ENCODE assay signal across 21 mouse cellular contexts in the genomic region with DNA sequence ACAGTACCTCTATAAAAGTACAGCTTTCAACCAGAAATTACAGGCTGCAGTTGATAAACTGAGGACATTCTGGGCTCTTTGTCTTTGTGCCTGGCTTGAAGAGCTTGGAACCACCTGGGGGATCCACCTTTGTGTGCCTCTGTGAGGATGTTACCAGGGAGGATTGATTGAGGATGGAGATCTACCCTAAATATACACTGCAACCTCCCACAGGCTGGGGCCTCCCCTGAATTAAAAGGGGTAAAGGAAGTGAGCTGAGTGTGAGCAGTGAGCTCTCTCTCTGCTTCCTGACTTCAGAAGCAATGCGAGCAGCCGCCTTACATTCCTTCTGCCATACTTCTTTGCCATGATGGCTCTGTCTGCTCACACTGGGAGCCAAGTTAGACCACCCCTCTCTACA. TPM values are rescaled to one million over a fixed set of nuclear protein-coding genes. Genes with fewer than 3 reads are reported as not detected.
DNase-seq lines count a peak whose midpoint lies in the region; ATAC-seq lines count a peak whose summit lies in the region.
"Had no signal": no experiment of that assay in that cellular context is flagged by ENCODE, and none has a peak within 500 bp of the region (broad histone marks: within the 10 kb centered on the region; RNA-seq: fewer than 3 reads in every experiment).

No protein-coding gene starts in this region.

- H3K9ac ChIP-seq in limb, embryonic 13.5 days: 0 out of 2 replicates have a peak overlapping the region, but pooled peaks have one; percentile 4
- H3K9ac ChIP-seq: embryonic facial prominence, embryonic 12.5 days; heart, embryonic 12.5 days; intestine, embryonic 15.5 days had no signal

- ATAC-seq in activated CD4-positive, CD25-positive, alpha-beta regulatory T cell, adult 4 months: peak; percentile 92
- no peak for ATAC-seq in limb, embryonic 13.5 days (ENCODE audit: low FRiP score, low read depth)
- ATAC-seq: forebrain, embryonic 14.5 days; hindbrain, embryonic 16.5 days; intestine, embryonic 15.5 days had no signal

- intact Hi-C loops in heart, postnatal 14 days (cut with DNase I): no loop called here

- H3K4me1 ChIP-seq in limb, embryonic 13.5 days: peaks cover 38% of the 10 kb centered on the region
- H3K4me1 ChIP-seq: heart, embryonic 12.5 days; intestine, embryonic 15.5 days had no signal

- H3K9me3 ChIP-seq in limb, embryonic 13.5 days: 0 out of 2 replicates have a peak, but pooled peaks cover 2% of the 10 kb centered on the region
- H3K9me3 ChIP-seq: embryonic facial prominence, embryonic 12.5 days; heart, embryonic 12.5 days; intestine, embryonic 15.5 days had no signal

- 60% methylated on average over 2 of the region's 2 CpGs for WGBS in limb, embryonic 13.5 days

- peak overlapping the region; percentile 28; the same call in 1 of the 2 replicates for H3K27ac ChIP-seq in limb, embryonic 13.5 days
- H3K27ac ChIP-seq: embryonic facial prominence, embryonic 12.5 days; intestine, embryonic 15.5 days had no signal

- H3K4me3 ChIP-seq in limb, embryonic 13.5 days: no peak overlapping the region
- H3K4me3 ChIP-seq: embryonic facial prominence, embryonic 12.5 days; heart, embryonic 12.5 days; intestine, embryonic 15.5 days had no signal

- no peaks in the 10 kb centered on the region for H3K27me3 ChIP-seq in limb, embryonic 13.5 days
- H3K27me3 ChIP-seq: embryonic facial prominence, embryonic 12.5 days; heart, embryonic 12.5 days; intestine, embryonic 15.5 days had no signal

- H3K36me3 ChIP-seq in limb, embryonic 13.5 days: no peaks in the 10 kb centered on the region
- H3K36me3 ChIP-seq: embryonic facial prominence, embryonic 12.5 days; G1E; heart, embryonic 12.5 days; intestine, embryonic 15.5 days had no signal

- no peak overlapping the region for H3K4me2 ChIP-seq in limb, embryonic 13.5 days (replicated peaks)
- H3K4me2 ChIP-seq: embryonic facial prominence, embryonic 12.5 days; heart, embryonic 12.5 days; intestine, embryonic 15.5 days had no signal

- DNase-seq in thymus, postnatal 25 days: peak; percentile 25
- no peak for DNase-seq in thymus, adult 18-20 months
- peak; percentile 20 for DNase-seq in induced T-regulatory cell, adult 2 months (ENCODE audit: low read depth)
- no peak for DNase-seq in heart, postnatal 14 days
- DNase-seq in gastrocnemius, adult 18-20 months (ENCODE audit: low spot score): no peak
- DNase-seq in kidney, adult 9 months: no peak
- DNase-seq: adrenal gland, postnatal 10 days; cerebellum, adult 11 months; cerebellum, adult 9-10 months; cerebellum, postnatal 25 days; gastrocnemius, postnatal 14 days; heart, postnatal 36 days; kidney, adult 18-20 months had no signal

RNA-seq across cellular contexts. Expression of a gene that starts 10.4 kb away (rescaled TPM):
- polyA plus RNA-seq in activated CD4-positive, CD25-positive, alpha-beta regulatory T cell, adult 4 months (2017; shearing (Covaris generic)): under 1 TPM; 0.19 to 0.32 TPM
- polyA plus RNA-seq in limb, embryonic 13.5 days (2015; fragmentation: Nextera tagmentation; extraction: Ambion mirVana): 13.2 and 14.0 TPM in 2 replicates
- total RNA-seq in heart, postnatal 14 days (2021): 10 to 100 TPM; 58.2 to 58.4 TPM
- total RNA-seq in gastrocnemius, adult 18-20 months (2021): 10 to 100 TPM; 28.6 to 32.2 TPM
- polyA plus RNA-seq: G1E had no signal

Comparison
In these comparisons a context has a peak if more than half of its experiments do, and no peak if none do; other contexts are left out.
1. DNase-seq: peak in thymus, postnatal 25 days (single experiment) and induced T-regulatory cell, adult 2 months (single experiment); none in thymus, adult 18-20 months (0 of 2), heart, postnatal 14 days (0 of 2), gastrocnemius, adult 18-20 months (single experiment) and kidney, adult 9 months (single experiment).